Mouse (Mus musculus): ENCODE data around the gene Fam222a.

Gene Fam222a

GRCm38 (mm10) chr5:114611968-114612608 lies 44.3 kb downstream of the Fam222a start:
- DNase-seq: no peak

GRCm38 (mm10) chr5:114614863-114615262 lies 47.0 kb downstream of the Fam222a start:
- DNase-seq: no peak

GRCm38 (mm10) chr5:114616336-114617061 lies 48.7 kb downstream of the Fam222a start:
- DNase-seq: no peak

GRCm38 (mm10) chr5:114617809-114618208 lies 50.0 kb downstream of the Fam222a start:
- DNase-seq: no peak

GRCm38 (mm10) chr5:114618851-114619250 lies 51.0 kb downstream of the Fam222a start:
- DNase-seq: peak; percentile 56

GRCm38 (mm10) chr5:114620305-114620704 lies 52.5 kb downstream of the Fam222a start:
- DNase-seq: no peak

GRCm38 (mm10) chr5:114625590-114625989 lies 57.8 kb downstream of the Fam222a start:
- peak; percentile 41 for DNase-seq

GRCm38 (mm10) chr5:114631336-114631735 lies 63.5 kb downstream of the Fam222a start:
- no peak for DNase-seq

- no peak for DNase-seq
Measured at GRCm38 (mm10) chr5:114636091-114636490, 68.3 kb downstream of the Fam222a start.

GRCm38 (mm10) chr5:114638769-114639644 lies 71.2 kb downstream of the Fam222a start:
- peak; percentile 81 for DNase-seq

- DNase-seq: no peak
Measured at GRCm38 (mm10) chr5:114639645-114639957, 71.8 kb downstream of the Fam222a start.

- DNase-seq: no peak
Measured at GRCm38 (mm10) chr5:114640809-114641208, 73.0 kb downstream of the Fam222a start.

- DNase-seq: no peak
Measured at GRCm38 (mm10) chr5:114644918-114645317, 77.1 kb downstream of the Fam222a start.

GRCm38 (mm10) chr5:114645916-114646315 lies 78.1 kb downstream of the Fam222a start:
- no peak for DNase-seq

GRCm38 (mm10) chr5:114647211-114647974 lies 79.6 kb downstream of the Fam222a start:
- no peak for DNase-seq

- no peak for DNase-seq
Measured at GRCm38 (mm10) chr5:114648728-114649311, 81.0 kb downstream of the Fam222a start.

- no peak for DNase-seq
Measured at GRCm38 (mm10) chr5:114651002-114651401, 83.2 kb downstream of the Fam222a start.

GRCm38 (mm10) chr5:114651449-114651848 lies 83.6 kb downstream of the Fam222a start:
- DNase-seq: no peak

GRCm38 (mm10) chr5:114653656-114654437 lies 86.0 kb downstream of the Fam222a start:
- DNase-seq: no peak

- no peak for DNase-seq
Measured at GRCm38 (mm10) chr5:114655721-114656120, 87.9 kb downstream of the Fam222a start.

- no peak for DNase-seq
Measured at GRCm38 (mm10) chr5:114656305-114656704, 88.5 kb downstream of the Fam222a start.

- DNase-seq: no peak
Measured at GRCm38 (mm10) chr5:114657426-114657825, 89.6 kb downstream of the Fam222a start.
